Mouse (Mus musculus): Measurements from ENCODE around the gene Rbp2.

The Rbp2 gene

DNA sequence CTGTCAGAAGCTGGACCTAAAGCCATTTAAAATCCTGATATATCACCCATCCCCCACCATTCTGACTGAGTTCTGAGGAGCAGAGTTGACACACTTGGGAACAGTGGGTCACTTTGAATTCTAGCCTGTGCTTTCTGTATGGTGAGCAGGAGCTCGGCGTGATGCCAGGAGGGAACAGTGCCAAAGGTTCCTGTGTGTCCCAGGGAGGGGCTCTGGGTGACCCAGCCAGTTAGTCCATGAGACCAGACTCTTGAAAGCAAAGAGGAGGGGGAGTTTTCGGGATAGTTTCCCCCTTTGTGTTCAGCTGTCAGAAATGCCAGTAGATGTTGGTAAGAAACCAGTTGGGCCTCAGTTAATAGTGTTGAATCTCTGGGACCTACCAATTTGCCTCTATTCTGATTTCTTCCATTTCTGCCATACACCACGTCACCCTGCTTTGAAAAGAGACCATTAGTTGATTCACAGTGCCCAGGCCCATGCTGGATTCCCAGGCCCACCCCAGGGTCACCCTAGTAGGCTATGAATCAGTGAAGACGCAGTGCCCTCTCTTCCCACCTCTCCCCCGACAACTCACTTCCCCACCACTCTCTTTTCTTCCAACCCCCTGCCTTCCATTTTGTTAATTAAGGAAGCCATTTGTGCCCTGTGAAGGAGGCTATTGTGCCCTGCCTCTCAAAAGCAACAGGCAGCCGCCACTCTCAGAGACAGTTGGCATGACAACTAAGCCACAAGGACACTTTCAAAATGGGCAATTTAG is 39.0 kb downstream of the Rbp2 start:
- no peak for DNase-seq (ENCODE audit: low spot score in 2 of 2)

DNA sequence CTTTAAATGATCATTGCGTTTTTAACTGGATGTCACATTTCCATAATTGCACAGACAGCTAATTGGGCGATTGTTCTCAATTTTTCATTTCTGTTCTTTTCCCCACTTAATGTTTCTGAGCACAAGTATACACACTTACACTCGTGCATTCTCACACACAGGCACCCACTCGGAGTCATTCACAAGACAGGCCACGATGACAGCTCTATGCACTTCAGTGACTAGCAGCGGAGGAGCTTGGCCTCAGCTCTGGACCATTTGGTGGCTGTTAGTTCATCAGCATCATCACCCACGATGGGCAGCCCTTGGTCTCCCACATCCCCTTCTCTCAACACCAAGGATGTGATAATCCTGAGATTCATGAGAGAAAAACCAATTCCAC is 39.6 kb downstream of the Rbp2 start:
- no peak for DNase-seq (ENCODE audit: low spot score in 2 of 2)

DNA sequence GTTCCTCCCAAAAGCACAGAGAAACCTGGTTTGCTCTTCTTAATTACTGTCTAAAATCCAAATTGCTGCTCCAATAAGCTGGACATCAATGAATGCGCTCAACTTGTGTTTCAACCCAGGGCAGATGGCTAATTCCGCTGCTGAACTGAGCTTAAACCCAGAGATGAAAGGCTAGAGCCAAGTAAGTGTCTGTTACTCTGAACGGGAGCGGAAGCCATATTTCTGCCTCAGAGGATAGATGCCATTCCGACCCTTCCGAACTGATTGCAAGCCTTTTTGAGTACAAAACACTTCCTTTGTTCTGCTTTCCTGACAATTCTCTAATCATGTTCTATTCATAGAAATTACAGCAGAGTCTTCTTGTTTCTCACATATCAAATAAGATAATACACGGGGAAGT is 41.3 kb downstream of the Rbp2 start:
- DNase-seq (ENCODE audit: low spot score in 2 of 2): no peak

DNA sequence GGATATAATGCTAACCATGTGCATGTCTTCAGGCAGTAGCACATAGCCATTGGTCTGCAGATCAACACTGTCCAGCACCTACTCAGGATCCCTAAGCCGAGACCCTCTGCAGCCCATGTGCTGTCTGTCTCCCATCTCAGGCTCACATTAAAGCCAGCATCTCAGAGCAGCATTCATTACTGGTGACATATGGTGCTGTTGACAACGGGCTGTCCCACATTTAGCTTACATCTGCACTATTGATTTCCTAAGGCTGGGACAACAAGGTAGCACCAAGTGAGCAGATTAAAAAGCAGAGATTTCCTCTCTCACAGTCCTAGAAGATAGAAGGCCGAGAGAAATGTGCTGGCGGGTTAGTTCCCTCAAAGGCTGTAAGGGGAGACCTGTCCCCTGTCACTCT is 43.9 kb downstream of the Rbp2 start:
- DNase-seq (ENCODE audit: low spot score in 2 of 2): no peak

DNA sequence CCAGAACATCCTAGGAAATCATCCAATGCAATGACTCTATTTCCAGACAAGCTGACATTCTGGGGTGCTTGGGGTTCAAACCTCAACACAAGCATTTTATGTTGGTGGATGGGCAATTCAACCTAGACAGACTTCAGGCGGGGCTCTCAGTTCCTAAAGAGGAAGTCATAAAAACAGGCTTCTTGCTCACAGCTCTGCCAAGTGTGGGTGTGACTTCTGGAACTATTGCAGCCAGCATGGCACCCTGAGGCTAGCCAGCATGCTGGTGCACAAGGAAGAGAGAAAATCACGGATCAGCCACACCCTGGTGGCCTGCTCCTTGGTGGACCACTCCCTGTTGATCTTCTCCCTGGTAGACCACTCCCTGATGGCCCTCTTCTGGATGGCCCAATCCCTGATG is 45.1 kb downstream of the Rbp2 start:
- no peak for DNase-seq (ENCODE audit: low spot score in 2 of 2)

DNA sequence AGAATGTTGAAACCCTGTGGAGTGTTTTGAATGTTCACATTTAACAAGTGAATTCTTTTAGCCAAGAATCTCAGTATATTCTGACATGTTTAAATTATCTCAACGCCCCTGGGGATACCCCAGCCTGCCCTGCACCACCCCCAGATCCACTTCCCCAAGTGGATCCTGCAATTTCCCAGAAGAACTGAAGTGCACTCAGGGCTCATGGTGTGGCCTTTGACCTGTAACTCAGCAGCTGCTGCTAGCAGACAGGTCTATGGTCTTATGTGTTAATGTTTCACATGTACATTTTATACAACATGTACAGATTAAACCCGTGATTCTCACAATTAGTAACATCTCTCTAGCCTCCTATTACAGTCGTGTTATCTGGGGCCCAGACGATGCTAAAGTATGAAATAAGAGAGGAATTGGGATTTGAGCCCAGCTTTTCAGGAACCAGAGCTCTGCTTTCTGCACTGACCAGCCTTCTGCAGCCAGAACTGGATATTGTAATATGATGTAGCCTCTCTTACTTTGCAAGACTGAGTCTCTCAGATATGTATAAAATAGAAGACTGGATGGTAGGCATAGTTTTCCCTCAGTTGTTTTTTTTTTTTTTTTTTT is 48.9 kb downstream of the Rbp2 start:
- DNase-seq (ENCODE audit: low spot score in 2 of 2): no peak

DNA sequence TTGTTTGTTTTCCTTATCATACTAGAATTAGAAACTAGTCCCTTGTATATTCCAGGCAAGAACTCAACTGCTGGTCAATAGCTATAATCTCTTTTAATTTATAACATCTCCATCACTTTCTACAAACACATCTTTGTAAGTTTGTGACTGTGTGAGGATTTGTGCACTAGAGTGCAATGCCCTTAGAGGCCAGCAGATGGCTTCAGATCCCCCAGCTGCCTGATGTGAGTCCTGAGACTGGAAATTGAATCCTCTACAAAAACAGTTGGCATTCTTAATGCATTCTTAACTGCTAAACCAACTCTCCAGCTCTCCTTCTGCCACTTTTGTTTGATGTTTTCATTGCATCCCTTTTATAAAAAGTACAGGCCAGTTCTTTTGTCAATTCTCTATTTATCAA is 49.8 kb downstream of the Rbp2 start:
- DNase-seq (ENCODE audit: low spot score in 2 of 2): no peak

DNA sequence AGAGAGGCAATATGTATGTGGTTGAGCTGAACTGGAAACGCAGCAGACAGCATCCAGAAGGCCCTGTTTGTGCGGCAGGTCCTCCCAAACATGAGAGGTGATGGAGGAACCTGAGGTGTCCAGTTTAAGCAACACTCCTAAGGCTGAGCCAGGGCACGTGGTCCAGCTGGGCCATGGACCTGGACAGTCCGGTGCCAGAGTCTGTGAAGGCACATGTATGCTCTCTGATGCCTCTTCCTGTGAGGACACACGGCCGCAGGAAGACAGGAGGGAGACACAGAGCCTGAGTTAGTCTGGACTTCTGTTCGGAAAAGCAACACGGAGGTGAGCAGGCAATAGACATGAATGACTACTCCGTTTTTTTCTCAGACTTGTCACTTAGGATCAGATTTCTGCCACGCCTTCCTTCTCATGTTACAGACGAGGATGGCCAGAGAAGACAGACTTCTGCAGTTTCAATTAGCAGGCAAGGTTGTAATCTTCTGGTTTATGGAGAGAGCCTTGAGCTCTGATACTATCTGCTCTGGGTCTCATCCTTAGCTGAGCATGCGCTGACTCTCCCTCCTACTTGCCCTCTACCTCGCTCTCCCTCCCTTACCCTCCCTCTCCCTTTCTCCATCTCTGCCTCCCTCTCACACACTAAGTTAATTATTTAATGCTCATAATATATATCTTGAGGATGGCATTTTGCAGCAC is 52.2 kb downstream of the Rbp2 start:
- DNase-seq (ENCODE audit: low spot score in 2 of 2): no peak

DNA sequence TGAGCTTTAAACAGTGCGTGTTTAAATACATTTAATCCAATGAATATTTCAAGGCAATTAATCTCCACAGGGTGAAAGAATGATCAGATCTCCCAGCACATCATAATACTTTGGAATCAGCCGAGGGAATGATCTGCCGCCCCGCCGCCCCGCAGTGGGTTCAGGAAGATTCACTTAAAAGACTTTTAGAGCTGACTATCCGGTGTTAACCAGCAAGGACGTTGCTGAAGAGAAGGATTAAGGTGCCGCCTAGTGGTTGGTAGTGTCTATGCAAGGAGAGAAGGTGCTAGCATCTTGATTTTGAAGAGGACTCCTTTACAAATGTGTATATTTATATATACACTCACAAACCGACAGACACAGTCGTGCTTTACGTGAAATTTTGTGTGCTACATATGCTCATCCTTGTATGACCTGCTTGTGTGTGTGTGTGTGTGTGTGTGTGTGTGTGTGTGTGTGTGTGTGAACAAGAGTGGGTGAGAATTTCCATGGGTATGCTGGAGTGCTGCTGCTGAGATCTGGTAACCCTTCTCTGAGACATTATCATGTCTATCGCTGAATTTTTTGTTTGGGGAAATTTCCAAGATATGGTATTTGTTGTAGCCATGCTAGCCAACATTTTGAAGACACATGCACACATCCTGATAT is 52.9 kb downstream of the Rbp2 start:
- peak; percentile 6 to 18 for DNase-seq (ENCODE audit: low spot score in 2 of 2)

DNA sequence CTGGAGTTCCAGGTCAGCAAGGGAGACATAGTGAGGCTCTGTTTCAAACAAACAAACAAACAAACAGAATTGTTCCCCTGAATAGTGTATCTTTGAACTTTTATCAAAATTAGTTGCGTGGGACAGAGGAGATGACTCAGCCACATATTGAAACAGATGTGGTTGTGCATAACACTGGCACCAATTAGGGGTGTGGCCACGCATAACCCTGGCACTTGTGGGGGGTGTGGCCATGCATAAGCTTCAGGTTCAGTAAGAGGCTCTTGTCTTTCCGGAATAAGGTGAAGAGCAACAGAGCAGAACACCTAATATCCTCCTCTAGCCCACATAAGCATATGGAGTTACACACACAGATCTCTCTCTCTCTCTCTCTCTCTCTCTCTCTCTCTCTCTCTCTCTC is 58.1 kb downstream of the Rbp2 start:
- no peak for DNase-seq (ENCODE audit: low spot score in 2 of 2)
